Mouse (Mus musculus) embryo, embryonic 9.5 days (tissue): ENCODE measurements around the gene Lrrc3c.
"Not testable (repeated sequence)": the region's sequence is repeated elsewhere in the genome, so short reads cannot be mapped to it uniquely, and the experiment has no call there.

ENCODE experiments used
- DNase-seq: peaks from one replicate; pipeline ENCODE4 v3.0.0-alpha.2; 2017; ENCODE audit errors: extremely low spot score

Gene Lrrc3c

GRCm38 (mm10) chr11:98586087-98586891 is 11.8 kb upstream of the Lrrc3c start:
- no peak for DNase-seq

GRCm38 (mm10) chr11:98586892-98587563 is 11.1 kb upstream of the Lrrc3c start, which contains the start of gene Ormdl3:
Gene Ormdl3, minus strand, starts transcription at chr11:98587368.
- DNase-seq, result peak; percentile 98

DNA sequence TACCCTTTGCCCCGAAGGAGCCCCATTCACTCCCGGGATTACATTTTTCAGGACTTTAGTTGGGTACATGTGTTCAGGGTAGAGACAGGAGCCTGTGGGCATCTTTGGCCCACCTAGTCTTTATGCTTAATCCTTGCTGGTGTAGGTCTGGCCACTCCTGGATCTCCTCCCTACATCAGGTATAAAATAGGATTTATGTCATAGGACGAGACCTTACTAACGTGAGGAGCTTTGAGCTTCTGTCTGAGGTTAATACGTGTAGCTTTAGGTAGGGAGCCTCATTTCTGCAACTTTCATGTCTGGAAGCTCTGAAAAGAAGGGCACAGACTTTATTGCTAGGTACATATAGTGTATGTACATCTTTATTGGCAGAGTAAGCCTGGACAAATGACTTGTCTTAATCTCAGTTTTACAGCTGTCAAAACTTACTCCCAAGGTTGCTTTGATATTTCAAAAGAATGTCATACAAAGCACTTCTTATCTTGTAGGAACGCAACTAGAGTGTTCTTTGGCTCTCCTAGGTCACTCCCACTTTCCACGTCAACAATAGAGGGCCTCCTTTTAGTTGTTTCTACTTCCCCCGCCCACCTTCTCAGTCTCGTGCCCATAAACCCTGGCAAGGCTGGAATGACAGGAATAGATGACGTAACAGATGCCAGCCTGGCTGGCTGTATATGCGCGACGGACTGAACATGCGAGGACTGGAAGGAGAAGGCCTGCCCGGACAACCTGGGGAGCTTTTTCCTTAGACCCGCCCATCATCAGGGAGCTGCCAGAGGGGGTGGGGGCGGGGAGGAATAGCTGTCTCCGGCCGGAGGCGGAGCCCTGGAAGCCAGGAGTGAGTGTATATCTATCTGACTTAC is 10.2 kb upstream of the Lrrc3c start:
- peak; percentile 81 for DNase-seq

DNA sequence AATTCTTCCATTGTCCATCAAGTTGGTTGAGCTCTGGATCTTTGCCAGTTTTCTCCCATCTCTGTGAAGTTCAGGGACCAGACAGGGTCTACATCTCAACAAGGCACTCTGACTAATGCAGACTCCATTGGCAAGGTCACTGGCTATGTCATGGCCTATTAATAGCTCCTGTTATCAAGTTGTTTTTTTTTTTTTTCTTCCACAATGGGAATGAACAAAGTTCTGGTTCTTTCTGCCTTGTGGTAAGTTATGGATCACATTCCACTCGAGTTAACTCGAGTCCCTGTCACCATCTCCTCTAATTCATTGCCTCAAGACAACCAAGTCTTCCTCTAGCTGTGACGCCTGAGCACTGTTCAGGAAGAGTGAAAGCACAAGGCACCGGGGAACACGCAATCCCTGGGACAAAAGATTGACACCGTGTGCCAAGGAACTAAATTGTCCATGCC is 9.2 kb upstream of the Lrrc3c start:
- DNase-seq, result no peak

DNA sequence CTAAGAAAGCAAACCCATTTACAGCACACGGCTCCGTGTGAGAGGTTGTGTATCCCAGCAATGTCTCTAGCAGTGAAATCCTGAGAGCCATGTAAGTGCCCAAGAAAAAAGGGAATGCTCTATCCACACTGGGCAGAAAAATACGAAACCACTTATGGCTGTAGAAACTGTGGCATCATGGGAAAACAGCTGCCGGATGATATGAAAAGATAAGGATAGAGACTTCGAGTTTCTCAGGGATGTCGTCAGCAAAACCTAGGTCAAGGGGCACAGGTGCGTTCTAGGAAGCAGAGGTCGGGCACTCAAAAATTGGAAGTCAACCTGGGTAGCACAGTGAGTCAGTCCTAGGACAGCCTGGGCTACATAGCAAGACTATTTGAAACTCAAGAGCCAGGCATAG is 8.8 kb upstream of the Lrrc3c start:
- DNase-seq, result no peak

GRCm38 (mm10) chr11:98590548-98591445 is 7.3 kb upstream of the Lrrc3c start:
- DNase-seq, result no peak

- no peak for DNase-seq
These were observed 3.1 kb upstream of the Lrrc3c start for GRCm38 (mm10) chr11:98595021-98595420.

- no peak for DNase-seq
These were observed 2.6 kb upstream of the Lrrc3c start for GRCm38 (mm10) chr11:98595473-98595872.

GRCm38 (mm10) chr11:98595955-98596354 is 2.1 kb upstream of the Lrrc3c start:
- DNase-seq, result no peak

- peak; percentile 55 for DNase-seq
These were observed 728 bp upstream of the Lrrc3c start for GRCm38 (mm10) chr11:98597363-98597762.

- no peak for DNase-seq
These were observed 780 bp downstream of the Lrrc3c start for GRCm38 (mm10) chr11:98598851-98599290.

DNA sequence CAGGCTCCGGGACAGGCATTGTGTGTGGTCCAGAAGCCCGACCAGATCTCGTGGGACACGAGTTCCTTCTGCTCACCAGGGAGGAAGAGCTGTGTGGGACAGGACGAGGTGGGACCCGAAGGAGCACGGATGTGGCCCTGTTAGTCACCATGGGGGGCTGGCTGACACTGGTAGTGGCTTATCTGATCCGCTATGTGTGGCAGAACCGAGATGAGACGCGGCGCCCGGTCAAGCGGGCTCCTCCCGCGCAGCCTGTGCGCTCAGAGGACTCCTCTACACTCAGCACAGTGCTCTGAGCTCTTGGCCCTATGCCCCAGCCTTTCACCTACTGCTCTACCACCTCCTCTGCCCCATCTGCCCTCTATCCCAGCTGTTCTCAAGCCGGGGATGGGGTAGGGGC is 1.2 kb downstream of the Lrrc3c start:
- DNase-seq, result no peak

DNA sequence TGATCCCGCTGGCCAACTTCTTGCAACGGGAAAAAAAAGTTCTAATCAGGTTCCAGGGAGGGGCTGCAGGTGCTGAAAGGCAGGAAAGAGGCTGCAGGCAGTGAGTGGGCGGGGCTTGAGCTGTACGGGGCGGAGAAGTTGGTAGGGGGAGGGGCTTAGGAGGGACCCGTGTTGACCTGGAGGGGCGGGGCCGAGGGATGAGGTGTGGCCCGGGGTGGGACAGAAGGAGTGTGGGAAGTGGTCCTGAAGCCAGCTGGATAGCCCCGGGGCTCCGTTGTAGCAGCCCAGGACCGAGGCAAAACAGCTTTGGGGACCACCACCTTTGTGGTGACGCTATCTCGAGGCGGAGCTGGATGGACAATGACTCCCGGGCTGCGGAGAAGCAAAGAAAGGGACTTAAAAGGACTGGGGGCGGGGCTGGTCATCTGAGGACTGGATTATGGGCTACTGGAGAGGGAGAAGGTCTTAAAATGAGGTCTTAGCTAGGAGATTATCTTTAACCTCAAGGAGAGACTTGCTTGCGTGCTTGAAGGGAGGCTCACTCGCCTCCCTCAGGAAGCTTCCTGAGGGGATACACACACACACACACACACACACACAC is 4.1 kb downstream of the Lrrc3c start:
- DNase-seq, result peak; percentile 85

DNA sequence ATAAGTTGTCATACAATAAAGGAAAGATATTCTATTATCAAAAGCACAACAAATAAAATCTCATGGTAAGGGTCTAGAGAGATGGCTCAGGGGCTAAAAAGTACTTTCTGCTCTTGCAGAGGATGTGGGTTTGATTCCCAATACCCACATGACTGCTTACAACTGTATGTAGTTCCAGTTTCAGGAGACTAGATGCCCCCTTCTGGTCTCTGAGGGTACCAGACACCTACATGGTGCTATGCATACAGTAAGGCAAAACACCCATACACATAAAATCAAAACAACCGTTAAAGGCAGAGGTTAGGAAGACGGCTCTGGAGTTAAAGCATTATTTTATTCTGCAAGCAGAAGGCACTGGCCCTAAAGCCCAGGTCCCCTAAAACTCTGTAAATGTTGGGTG is 5.9 kb downstream of the Lrrc3c start:
- no peak for DNase-seq

- not testable (repeated sequence) for DNase-seq
These were observed 6.8 kb downstream of the Lrrc3c start for GRCm38 (mm10) chr11:98604911-98605310.

GRCm38 (mm10) chr11:98606763-98607162 is 8.7 kb downstream of the Lrrc3c start:
- peak; percentile 50 for DNase-seq

DNA sequence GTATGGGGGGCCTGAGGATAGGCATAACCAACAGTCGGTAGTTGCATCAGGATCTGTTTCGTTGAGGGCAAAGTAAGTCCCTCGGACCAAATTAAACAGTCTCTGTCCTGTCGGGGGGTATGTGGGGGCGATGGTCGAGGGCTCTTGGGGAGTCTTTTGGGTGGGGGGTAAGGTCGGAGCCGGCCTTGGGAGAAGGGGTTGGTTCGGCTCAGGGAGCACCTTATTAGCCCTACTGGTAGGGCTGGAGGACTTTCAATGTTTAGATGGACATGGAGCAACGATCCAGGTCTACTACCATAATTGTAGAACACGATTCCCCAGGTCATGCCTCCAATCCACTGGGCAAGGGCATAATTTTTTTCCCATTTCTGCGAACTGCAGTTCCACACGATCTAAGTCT is 22.7 kb downstream of the Lrrc3c start:
- DNase-seq, result no peak

GRCm38 (mm10) chr11:98623981-98624380 is 25.9 kb downstream of the Lrrc3c start:
- DNase-seq, result not testable (repeated sequence)

DNA sequence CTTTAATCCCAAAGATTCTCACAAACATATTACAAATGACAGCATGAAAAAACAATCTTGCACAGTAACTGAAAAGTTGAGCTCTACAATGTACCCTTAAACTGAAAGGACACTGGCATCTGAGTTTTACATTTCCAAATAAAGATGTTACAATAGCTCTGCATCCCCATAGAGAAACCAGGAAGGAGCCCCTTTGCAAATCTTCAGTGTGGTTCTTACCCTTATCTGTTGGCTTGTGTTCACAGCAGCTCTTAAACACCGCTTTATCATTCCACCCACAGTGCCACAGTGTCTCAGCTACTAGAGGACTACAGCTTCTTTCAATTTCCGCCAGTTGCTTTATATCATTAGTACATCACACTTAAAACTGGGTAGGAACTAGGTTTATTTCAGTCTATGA is 26.3 kb downstream of the Lrrc3c start:
- DNase-seq, result not testable (repeated sequence)

DNA sequence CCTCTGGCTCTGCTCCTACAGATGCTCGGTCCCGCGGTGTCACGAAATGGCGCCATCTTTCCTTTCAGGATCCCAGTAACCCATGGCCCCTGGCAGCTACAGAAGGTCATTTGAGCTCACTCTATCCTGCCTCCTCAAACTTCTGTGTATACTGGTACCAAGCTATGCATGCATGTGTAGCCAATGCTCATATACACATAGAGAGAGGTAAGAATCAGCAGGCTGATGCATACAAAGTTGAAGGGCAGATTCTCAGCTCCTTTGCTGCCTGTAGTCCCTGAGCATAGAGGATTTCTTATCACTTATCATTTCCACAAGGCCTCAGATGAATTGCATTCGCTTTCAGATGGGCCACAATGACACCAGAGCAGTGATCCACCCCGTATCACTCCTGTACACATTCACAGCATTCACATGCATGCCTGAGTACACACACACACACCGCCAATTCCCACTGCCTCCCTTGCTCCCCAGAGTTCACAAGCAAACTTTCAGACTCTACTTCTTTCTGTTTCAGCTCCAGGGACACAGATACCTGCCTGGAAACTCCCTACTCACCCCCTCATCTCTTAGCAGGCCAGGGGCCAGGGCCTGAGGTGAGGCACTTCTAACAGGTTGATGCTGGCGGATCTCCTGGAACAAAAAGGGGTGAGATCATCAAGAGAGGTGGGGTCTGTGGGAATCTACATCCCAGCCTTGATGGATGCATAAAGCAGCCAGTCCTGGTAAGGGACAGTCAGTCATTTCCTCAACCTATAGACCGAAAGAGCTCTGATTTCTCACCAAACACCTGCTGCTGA is 27.7 kb downstream of the Lrrc3c start, which contains the start of the genes Gm12355 and Gsdma3:
Gm12355 (minus strand) TSS at position 51 of the 800 bp plus-strand sequence.
Gsdma3 (plus strand) TSS at position 750 of the 800 bp plus-strand sequence.
- no peak for DNase-seq
